Mouse (Mus musculus) yolk sac, embryonic 10.5 days (tissue): ENCODE data around the gene Ak8.

ENCODE experiments used
- DNase-seq: peaks from one replicate; pipeline ENCODE4 v3.0.0-alpha.2; 2017; ENCODE audit warnings: low spot score

Gene Ak8

GRCm38 (mm10) chr2:28699361-28700335, at the start of gene Ak8, which contains the start of gene Spaca9:
Gene Ak8 (plus strand): TSS chr2:28700164.
Gene Spaca9 (minus strand): TSS chr2:28699727.
- peak; percentile 81 for DNase-seq

DNA sequence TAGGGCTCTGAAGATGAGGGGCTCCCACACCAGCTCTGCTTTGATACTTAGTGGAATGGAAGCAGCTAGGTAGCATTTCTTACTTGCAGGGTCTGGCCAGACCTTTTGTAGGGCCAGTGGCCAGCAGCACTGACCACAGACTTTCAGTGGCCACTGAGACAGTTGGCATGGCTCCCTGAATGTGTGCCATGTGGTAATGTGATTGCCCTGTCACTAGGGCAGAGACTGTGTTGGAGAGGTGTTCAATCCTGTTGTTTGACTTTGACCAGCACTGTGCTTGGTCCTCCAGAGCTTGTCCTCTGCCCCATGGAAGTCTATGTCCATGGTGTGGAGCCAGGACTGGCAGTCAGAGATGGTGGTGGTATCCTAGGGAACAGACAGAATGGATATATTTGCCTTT, 49.4 kb upstream of the Ak8 start:
- DNase-seq, result no peak

DNA sequence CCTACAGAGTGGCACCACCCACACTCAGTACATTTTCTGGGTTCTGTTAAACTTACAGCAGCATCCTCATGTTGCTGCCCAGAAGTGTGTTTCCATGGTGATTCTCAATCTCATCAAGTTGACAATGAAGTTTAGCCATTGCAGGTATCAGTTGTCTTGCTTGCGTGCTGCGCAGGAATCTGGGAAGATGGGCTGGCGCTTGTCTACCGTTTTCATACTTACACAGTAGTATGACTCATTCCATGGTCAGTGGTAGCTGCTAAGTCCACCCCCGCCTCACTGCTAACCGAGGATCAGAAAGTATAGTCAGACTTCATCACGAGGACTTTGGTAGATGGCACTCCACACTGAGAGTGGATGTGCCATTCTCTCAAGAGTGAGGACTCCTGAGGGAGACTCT, 46.6 kb upstream of the Ak8 start:
- DNase-seq, result no peak

DNA sequence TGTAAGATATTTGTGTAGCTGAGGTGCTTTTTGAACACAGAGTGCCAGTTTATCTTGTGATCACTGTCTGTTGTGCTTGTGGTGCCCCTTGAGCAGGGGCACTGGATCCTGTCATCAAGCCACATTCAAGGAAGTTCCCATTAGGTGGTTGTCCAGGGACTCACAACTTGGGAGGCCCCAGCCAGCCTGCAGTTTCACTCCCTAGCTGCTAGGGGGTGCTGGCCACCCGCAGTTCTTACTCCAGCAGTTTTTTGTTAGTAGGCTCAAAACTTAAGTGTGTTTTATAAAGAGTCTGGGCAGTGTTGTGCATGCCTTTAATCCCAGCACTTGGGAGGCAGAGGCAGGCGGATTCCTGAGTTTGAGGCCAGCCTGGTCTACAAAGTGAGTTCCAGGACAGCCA, 45.7 kb upstream of the Ak8 start:
- no peak for DNase-seq

DNA sequence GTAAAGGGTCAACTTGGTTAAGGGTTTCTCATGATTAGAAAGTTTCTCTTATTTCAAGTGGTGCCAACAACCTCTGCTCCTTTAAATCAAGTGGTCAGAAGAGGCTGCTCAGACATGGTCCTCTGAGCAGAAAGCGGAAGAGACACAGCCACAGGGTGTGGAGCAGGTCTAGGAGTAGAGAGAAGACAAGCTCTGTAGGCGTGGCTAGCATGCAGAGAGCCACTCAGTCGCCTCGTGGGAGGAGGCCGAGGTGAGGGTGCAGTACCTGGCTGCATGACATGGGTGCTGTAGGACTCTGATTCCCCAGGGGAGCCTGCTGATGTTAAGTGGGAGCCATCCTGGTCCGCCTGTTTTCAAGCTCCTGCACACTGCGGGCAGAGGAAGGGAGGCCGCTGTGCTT, 43.7 kb upstream of the Ak8 start:
- no peak for DNase-seq

DNA sequence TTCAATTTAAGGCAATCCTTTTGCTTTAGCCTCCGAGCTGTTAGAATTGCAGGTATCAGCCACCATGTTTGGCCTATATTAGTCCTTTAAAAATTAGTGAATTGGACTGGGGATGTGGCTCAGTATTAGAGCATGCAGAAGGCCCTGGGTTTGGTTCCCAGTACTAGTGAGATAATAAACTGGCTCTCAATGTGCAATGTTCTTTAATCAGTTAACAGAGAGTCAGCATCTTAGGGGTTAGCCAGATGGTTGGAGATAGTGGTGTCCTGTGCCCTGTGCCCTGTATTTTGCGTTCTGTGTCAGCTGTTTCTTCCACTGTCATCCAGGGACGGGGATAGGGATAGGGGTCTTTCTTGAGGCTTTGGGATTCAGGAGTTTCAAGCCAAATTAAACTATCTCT, 37.1 kb upstream of the Ak8 start:
- no peak for DNase-seq

- DNase-seq, result no peak
These were observed 34.1 kb upstream of the Ak8 start for GRCm38 (mm10) chr2:28665818-28666217.

DNA sequence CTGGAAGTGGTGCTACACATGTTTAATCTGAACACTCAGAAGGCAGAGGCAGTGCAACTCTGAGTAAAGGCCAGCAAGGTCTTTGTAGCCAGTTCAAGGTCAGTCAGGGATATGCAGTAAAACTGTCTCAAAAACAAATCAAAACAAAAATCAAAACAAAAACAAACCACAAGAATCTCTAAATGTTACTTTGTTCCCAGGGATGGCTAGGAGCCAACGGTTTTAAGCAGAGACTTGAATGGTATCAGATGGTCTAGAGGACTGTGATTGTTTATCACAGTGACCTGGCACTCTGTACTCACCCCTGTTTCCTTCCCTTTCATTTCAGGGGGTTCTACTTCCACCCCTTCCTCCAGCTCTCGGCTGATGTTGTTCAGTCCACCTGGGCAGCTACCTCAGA, 28.5 kb upstream of the Ak8 start:
- no peak for DNase-seq

- DNase-seq, result no peak
These were observed 24.0 kb upstream of the Ak8 start for GRCm38 (mm10) chr2:28676005-28676404.

- no peak for DNase-seq
These were observed 19.3 kb upstream of the Ak8 start for GRCm38 (mm10) chr2:28680710-28681109.

DNA sequence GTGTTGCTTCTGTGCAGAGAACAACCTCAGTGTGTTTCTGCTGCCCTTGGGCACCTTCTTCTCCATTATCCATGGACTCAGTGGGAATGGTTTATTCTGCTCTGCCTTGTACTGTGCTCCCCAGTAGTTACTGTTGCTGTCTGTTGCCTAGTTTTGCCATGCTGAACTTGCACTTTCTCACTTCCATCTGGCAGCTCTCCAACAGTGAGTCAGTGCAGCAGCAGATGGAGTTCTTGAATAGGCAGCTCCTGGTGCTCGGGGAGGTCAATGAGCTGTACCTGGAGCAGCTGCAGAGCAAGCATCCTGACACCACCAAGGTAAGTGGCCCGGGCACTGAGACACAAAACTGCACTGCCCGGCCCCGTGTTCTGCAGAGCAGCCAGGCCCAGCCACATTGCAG, 18.2 kb upstream of the Ak8 start:
- DNase-seq, result no peak

- DNase-seq, result no peak
These were observed 14.1 kb upstream of the Ak8 start for GRCm38 (mm10) chr2:28685895-28686294.

GRCm38 (mm10) chr2:28688431-28688830, 11.5 kb upstream of the Ak8 start:
- DNase-seq, result no peak

GRCm38 (mm10) chr2:28692692-28693091, 7.3 kb upstream of the Ak8 start:
- DNase-seq, result no peak

DNA sequence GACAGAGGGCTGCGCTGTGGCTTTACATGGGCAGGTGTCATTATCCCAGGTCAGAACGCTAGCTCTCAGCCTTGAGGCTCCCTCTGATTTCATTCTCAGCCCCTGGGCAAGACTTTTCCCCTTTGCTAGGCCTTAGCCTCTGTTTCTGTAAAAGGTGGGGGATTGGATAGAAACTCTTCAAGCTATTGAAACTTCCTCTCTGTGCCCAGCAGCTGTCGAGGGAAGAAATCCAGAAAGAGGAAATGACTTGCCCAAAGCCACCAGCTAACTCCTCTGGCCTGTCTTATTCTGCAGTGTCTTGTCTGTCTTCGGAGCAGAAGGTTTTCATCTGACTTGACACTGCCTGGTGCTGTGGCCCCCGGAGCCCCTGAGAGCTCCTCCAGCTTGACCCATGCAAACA, 1.4 kb upstream of the Ak8 start:
- no peak for DNase-seq

- no peak for DNase-seq
These were observed 1.8 kb downstream of the Ak8 start for GRCm38 (mm10) chr2:28701646-28702262.

DNA sequence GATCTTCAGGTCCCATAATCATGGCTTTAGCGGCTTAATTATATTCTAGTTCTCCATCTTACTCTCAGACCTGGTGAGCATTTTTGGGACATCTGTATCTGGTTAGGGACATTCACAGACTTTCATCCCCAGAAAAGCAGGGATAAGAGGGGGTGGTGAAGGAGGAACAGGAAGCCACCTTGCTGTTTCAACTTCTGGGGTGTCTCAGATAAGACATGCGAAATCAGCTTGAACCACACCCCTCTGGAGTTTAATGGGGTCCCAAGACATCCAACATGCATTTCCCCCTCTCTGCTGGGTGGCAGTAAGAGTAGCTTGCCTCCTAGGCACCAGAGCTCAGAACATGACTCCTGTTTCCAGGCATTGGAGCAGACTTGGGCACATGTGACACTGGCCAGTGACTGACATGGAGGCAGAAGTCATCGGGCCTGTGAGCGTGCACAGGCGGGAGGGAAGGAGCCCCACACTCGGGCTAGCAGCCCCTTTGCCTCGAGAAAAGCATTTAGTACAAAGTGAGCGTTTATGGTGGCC, 6.2 kb downstream of the Ak8 start:
- DNase-seq, result no peak

DNA sequence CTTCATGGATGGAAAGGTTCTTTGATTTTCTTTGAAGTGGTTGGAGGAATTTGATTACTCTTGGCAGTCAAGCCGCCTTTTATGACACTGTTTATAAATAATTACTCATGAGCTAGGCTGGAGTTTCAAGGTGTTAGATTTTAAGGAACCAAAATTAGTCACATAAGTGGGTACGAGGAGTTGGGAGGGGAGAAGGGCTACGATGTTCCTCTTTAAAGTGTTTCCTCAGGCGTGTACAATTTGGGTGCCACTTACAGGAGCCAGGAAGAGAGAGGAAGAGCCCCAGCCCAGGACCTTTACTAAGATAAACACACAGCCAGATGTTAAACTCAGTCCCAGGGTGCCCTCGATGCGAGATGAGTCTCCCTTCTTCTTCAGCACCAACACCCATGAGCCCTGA, 6.8 kb downstream of the Ak8 start:
- DNase-seq, result no peak

- DNase-seq, result no peak
These were observed 13.1 kb downstream of the Ak8 start for GRCm38 (mm10) chr2:28713036-28713435.

GRCm38 (mm10) chr2:28722419-28722818, 22.5 kb downstream of the Ak8 start:
- DNase-seq, result no peak

GRCm38 (mm10) chr2:28723912-28724311, 23.9 kb downstream of the Ak8 start:
- no peak for DNase-seq

DNA sequence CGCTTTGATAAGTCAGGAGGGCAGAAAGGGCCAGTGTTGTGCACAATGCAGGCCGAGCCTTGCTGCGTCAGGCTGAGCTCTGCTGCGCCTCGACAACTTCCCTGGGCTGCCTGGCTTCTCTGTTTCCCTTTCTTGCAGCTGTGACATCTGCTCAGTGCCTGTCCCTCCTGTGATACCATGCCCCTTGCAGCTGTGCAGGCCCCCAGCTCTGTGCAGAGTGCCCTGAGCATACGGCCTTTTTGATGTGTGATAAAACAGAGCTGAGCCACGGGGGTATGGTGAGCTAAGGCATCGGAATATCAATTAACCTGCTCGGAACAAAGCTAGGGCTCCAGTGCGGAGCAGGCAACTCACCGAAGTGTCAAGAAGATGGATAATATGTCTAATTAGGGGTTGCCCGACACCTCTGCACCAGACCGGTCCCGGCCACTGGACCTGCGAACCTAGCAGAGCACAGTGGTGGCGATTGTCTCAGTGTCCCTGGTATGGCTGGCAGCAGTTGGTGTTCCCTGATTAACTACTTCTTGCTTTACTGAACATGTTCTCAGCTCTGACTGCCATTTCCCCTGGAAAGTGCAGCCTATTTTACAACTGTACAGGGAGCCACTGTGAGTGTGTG, 27.9 kb downstream of the Ak8 start:
- DNase-seq, result no peak

DNA sequence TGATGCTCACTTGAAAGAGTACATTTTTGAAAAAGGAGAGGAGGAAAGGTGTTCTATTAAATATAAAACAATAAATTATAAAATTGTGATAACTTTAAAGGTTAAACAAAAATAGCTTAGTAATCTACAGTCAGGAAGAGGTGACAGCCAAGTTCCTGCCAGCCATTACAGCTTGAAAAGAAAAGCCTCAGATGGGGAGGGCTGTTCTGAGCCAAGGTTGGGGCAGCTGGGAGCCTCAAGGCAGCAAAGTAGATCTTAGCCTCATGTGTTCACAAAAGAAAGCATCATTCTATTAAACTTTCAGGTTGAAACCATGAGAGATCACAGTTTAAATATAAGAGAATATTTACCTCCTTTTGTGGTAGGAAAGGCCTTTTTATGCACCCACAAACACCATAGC, 30.7 kb downstream of the Ak8 start:
- no peak for DNase-seq
